Mouse (Mus musculus) NIH3T3 (cell line): ENCODE results near the gene Ptprg.
"Not testable (repeated sequence)": the region's sequence is repeated elsewhere in the genome, so short reads cannot be mapped to it uniquely, and the experiment has no call there.

Experiments
- DNase-seq: peaks from one replicate; pipeline ENCODE4 v3.0.0-alpha.2; 2012; ENCODE audit warnings: low read depth

Ptprg gene

GRCm38 (mm10) chr14:12203081-12203480, 649.7 kb downstream of the Ptprg start:
- DNase-seq = no peak

DNA sequence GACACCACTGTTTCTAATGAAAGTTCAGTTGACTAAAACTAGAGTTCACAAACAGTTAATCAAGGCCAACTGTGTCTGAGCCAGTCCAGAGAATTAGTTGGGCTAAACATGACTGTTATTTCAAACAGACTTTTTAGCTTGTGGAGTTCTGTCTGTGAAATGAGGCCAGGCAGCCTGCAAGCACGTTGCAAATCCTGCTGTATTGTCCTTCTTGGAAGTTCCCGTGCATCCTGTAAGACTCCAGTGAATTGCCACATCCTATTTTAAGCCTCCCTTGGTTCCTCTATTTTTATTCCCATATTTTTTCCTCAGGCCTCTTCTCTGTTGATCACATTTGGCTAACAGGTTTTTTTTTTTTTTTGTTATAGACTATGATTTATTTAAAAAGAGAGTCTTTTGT, 652.8 kb downstream of the Ptprg start:
- DNase-seq = no peak

- DNase-seq = peak; percentile 52
Observed at GRCm38 (mm10) chr14:12208554-12208953, 655.2 kb downstream of the Ptprg start.

DNA sequence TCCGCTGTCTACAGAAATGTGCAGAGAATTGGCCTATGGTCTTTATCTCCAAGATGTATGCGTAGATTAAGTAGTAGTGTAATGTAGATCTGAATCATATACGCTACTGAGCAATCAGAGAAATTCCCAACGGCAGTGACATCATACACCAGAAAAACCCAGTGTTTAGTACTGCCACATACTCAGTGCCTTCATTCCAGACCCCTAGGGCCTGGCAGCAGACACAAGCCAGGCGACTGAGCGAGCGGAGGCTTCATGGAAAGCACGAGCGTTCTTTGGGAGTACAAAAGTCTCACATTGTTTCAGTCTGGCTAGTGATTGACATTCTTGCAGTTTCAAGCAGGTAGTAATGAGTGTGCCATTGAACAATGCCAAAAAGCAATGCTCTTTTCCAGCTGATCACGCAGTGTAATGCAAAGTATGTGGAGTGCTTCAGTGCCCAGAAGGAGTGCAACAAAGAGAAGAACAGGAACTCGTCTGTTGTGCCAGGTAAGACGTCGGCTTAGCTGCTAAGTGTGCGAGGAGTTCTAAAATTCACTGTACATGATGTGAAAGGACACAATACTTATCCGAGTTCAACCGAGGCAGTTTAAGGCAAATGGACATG, 665.3 kb downstream of the Ptprg start:
- no peak for DNase-seq

- no peak for DNase-seq
Observed at GRCm38 (mm10) chr14:12219877-12220276, 666.5 kb downstream of the Ptprg start.

- peak; percentile 20 for DNase-seq
Observed at GRCm38 (mm10) chr14:12220540-12220939, 667.2 kb downstream of the Ptprg start.

DNA sequence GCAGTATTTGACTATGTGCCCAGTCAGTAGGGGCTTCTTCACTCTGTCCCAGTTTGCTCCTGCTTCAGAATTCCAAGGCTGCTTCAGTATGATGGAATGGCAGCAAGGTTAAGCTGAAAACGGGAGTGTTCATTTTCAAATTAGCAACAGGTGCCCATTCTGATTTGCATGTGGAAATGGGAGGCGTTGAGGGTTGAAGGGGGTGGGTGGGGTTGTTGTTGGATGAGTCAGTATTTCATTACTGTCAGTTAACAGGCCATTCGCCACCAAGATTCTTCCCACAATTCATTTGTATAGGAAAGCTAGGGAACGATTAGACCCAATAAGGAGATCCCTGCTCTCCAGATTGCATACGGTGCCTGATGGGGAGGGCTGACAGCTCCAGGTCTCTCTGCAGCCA, 668.2 kb downstream of the Ptprg start:
- no peak for DNase-seq

DNA sequence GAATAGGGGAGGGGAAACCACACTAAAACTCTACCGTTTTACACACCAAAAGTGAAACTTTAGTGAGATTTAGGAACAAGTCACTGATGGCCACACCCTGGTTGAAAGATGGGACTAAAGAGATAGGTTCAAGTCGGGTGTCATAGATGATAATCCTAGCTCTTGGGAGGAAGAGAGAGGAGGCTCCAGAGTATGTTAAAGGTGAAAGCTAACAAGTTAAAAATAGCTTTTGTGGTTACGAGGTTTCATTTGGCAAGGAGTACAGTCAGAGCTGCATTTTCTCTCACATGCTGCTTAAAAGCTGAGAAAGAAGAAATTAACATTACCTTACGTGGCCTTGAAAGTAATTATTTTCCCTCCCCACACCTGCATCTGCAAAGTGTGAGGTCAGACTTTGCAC, 690.4 kb downstream of the Ptprg start:
- no peak for DNase-seq

DNA sequence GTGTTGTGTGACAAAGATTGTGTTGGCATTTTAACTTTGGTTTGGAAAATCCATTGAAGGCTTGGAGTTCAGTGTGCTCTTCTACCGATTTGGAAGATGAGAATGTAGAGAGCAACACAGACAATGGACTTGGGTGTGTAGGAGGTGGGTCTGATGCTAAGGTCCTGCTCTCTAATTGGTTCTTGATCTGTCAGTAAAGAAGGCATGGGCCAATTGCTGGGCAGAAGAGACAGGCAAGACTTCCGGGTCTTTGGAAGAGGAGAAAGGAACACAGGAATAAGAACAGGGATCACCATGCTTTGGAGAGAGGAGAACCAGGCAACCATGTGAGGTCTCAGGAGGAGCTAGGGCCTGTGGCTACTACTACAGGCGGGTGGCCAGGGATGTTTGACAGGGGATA, 722.7 kb downstream of the Ptprg start:
- no peak for DNase-seq

DNA sequence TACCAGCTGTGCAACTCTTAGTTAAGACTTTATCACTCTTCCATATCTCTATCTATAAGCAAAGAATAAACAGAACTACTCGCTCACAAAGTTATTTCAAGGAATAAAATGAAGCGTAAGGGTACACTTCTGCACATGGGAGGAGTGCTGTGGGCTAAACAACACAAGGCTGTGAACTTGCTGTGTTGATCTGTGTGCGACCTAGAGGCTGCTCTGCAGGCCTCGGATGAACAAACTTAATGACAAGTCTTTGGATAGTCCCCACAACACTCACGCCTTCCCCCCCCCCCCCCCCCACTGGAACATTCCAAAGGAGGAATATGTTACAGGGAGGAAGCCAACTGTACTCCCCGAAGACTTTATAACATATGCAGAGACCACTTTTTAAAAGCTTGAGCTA, 730.3 kb downstream of the Ptprg start, which contains the start of gene Gm49355:
TSS of gene Gm49355 (plus strand) at position 336 of the 400 bp plus-strand sequence.
- no peak for DNase-seq

DNA sequence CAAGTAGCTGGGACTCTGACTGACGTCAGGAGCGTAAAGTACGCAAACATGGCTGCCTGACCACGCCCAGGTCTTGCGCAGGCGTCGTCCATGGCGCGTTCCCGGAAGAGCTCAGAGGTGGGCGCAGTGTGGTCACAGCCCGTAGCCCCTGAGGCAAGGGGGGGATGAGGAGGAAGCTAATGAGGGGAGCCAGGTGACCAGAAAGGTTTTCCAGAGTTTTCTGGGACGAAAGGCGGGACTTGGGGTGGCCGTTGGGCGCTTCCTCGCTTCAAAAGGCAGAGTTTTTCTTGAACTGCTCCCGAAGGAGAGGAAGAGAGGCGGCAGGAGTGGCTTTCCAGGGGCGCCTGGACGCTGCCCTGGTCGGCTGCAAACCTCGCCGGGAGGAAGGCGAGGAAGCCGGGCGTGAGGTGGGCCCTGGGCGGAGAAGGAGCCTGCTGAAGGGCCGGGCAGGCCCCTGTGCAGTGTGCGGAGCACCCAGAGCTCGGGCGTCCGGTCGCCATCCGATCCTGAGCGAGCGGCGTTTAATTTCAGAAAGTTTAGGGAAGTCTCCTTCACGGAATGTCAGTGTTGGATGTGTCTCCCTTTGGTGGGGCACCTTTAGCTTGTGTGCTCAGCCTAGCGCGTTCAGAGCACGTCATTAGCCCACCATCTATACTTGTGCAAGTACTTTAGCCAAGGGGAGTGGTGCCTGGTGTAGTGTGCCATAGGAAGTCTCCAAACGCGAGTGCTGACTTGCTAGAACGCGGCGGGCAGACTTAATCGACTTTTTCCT, 731.0 kb downstream of the Ptprg start, which contains the start of gene 3830406C13Rik:
TSS of gene 3830406C13Rik (plus strand) at position 33 of the 772 bp plus-strand sequence.
- DNase-seq = peak; percentile 93

DNA sequence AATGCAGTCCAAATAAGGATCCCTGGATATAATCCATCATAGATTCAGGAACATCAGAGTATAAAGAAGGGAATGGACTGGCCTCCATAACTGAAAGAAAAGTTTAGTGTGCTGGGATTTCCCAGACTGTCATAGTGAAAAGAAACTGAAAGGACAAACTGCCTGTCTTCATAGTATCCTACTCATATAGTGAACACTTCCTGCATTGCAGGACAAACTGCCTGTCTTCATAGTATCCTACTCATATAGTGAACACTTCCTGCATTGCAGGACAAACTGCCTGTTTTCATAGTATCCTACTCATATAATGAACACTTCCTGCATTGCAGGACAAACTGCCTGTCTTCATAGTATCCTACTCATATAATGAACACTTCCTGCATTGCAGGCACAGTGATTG, 736.4 kb downstream of the Ptprg start:
- DNase-seq = not testable (repeated sequence)
